20 mouse cellular contexts compared by ENCODE assay signal in genomic region chr13:42929529-42930235, GRCm38 (mm10).
A peak's percentile ranks its signal among the peaks of the same experiment; 100 is the strongest.
DNase-seq lines count a peak whose midpoint lies in the region; ATAC-seq and TF ChIP-seq lines count a peak whose summit lies in the region.
"Had no signal": no experiment of that assay in that cellular context is flagged by ENCODE, and none has a peak within 500 bp of the region (broad histone marks: within the 10 kb centered on the region; RNA-seq: fewer than 3 reads in every experiment).

No protein-coding gene starts in this region.

- ATAC-seq in embryonic facial prominence, embryonic 13.5 days (ENCODE audit: insufficient number of reproducible peaks, insufficient read depth, low FRiP score, low TSS enrichment, low read depth) = no peak
- peak; percentile 67 for ATAC-seq in limb, embryonic 13.5 days (ENCODE audit: low FRiP score, low read depth)
- ATAC-seq: forebrain, embryonic 13.5 days; hindbrain, postnatal 0 days; intestine, postnatal 0 days had no signal

- H3K27ac ChIP-seq in layer of hippocampus, adult 2 months = peak overlapping the region; percentile 59
- peak overlapping the region; percentile 28; the same call in 1 of the 2 replicates for H3K27ac ChIP-seq in embryonic facial prominence, embryonic 13.5 days
- H3K27ac ChIP-seq in limb, embryonic 13.5 days = peak overlapping the region; percentile 61; the same call in 1 of the 2 replicates
- no peak overlapping the region for H3K27ac ChIP-seq in heart, adult 2 months
- H3K27ac ChIP-seq: forebrain, embryonic 13.5 days; hindbrain, postnatal 0 days; liver, embryonic 13.5 days; lung, embryonic 15.5 days had no signal

- peaks cover 17% of the 10 kb centered on the region for H3K9me3 ChIP-seq in embryonic facial prominence, embryonic 13.5 days
- peaks cover 18% of the 10 kb centered on the region for H3K9me3 ChIP-seq in limb, embryonic 13.5 days
- H3K9me3 ChIP-seq: lung, embryonic 15.5 days had no signal

- TF ChIP-seq CTCF in layer of hippocampus, adult 2 months (conservative IDR thresholded peaks at IDR 0.05) = no peak
- no peak for TF ChIP-seq CTCF in heart, adult 2 months (IDR thresholded peaks at IDR 0.05)

- no peak overlapping the region for H3K4me3 ChIP-seq in layer of hippocampus, adult 2 months
- H3K4me3 ChIP-seq in embryonic facial prominence, embryonic 13.5 days = no peak overlapping the region
- H3K4me3 ChIP-seq in limb, embryonic 13.5 days = no peak overlapping the region
- no peak overlapping the region for H3K4me3 ChIP-seq in heart, adult 2 months
- H3K4me3 ChIP-seq: forebrain, embryonic 13.5 days; liver, embryonic 13.5 days; lung, embryonic 15.5 days; myocyte had no signal

- no peak overlapping the region for H3K4me2 ChIP-seq in embryonic facial prominence, embryonic 13.5 days
- H3K4me2 ChIP-seq in limb, embryonic 13.5 days (replicated peaks) = peak overlapping the region; percentile 3; the same call in 1 of the 2 replicates
- H3K4me2 ChIP-seq: forebrain, embryonic 13.5 days; liver, embryonic 13.5 days; lung, embryonic 15.5 days had no signal

- WGBS in embryonic facial prominence, embryonic 13.5 days = 20% methylated on average over 10 of the region's 10 CpGs
- 26% methylated on average over 10 of the region's 10 CpGs for WGBS in limb, embryonic 13.5 days
- WGBS in heart, adult 2 months = 56% methylated on average over 10 of the region's 10 CpGs

- H3K36me3 ChIP-seq in embryonic facial prominence, embryonic 13.5 days = 0 out of 2 replicates have a peak, but pooled peaks cover 7% of the 10 kb centered on the region
- no peaks in the 10 kb centered on the region; the same call in 1 of the 2 replicates for H3K36me3 ChIP-seq in limb, embryonic 13.5 days
- no peaks in the 10 kb centered on the region for H3K36me3 ChIP-seq in heart, adult 2 months (ENCODE audit: control insufficient read depth, insufficient read depth, low read length)
- H3K36me3 ChIP-seq: liver, embryonic 13.5 days; lung, embryonic 15.5 days had no signal

- H3K9ac ChIP-seq in embryonic facial prominence, embryonic 13.5 days = no peak overlapping the region
- H3K9ac ChIP-seq in limb, embryonic 13.5 days = no peak overlapping the region
- no peak overlapping the region for H3K9ac ChIP-seq in heart, adult 2 months (ENCODE audit: low read depth, low read length)
- H3K9ac ChIP-seq: forebrain, embryonic 13.5 days; liver, embryonic 13.5 days; lung, embryonic 15.5 days had no signal

- TF ChIP-seq POLR2A in heart, adult 2 months (IDR thresholded peaks at IDR 0.05; ENCODE audit: insufficient read depth, low read depth, low read length) = no peak

- no peak for DNase-seq in layer of hippocampus, adult 2 months (ENCODE audit: low spot score in 2 of 2)
- no peak for DNase-seq in layer of hippocampus, adult 9-11 months
- DNase-seq in NIH3T3 (ENCODE audit: low read depth) = peak; percentile 69
- DNase-seq in heart, adult 2 months = no peak
- DNase-seq in urinary bladder, adult 2 months (ENCODE audit: low spot score) = no peak
- DNase-seq: adrenal gland, postnatal 25 days; cerebellum, adult 11-12 months; embryo, embryonic 11 days; heart, postnatal 4 days; layer of hippocampus, postnatal 36 days; liver, embryonic 13.5 days; lung, postnatal 4 days; right cerebral cortex, postnatal 14 days had no signal

- no peaks in the 10 kb centered on the region for H3K79me2 ChIP-seq in heart, adult 2 months (replicated peaks; ENCODE audit: control insufficient read depth, insufficient read depth, low read length)

- intact Hi-C loops in heart, adult 2 months (cut with DNase I) = no loop called here

- peaks cover 31% of the 10 kb centered on the region for H3K4me1 ChIP-seq in embryonic facial prominence, embryonic 13.5 days
- H3K4me1 ChIP-seq in limb, embryonic 13.5 days = peaks cover 35% of the 10 kb centered on the region
- no peaks in the 10 kb centered on the region for H3K4me1 ChIP-seq in heart, adult 2 months (ENCODE audit: control insufficient read depth, insufficient read depth, low read length)
- H3K4me1 ChIP-seq: liver, embryonic 13.5 days had no signal

- no peak for TF ChIP-seq EP300 in heart, adult 2 months (IDR thresholded peaks at IDR 0.05; ENCODE audit: insufficient read depth, low read depth, low read length)

- H3K27me3 ChIP-seq in embryonic facial prominence, embryonic 13.5 days = no peaks in the 10 kb centered on the region
- no peaks in the 10 kb centered on the region for H3K27me3 ChIP-seq in limb, embryonic 13.5 days
- H3K27me3 ChIP-seq in heart, adult 2 months (ENCODE audit: control insufficient read depth, insufficient read depth, low read length) = no peaks in the 10 kb centered on the region
- H3K27me3 ChIP-seq: forebrain, embryonic 13.5 days; liver, embryonic 13.5 days; lung, embryonic 15.5 days had no signal
